Mouse (Mus musculus) lung, adult 2 months (tissue): ENCODE measurements around the gene Lnx1. TPM values are rescaled to one million over a fixed set of nuclear protein-coding genes. Genes with fewer than 3 reads are reported as not detected.
A peak's percentile ranks its signal among the peaks of the same experiment; 100 is the strongest.

Experiments used
- DNase-seq: peaks from one replicate; pipeline ENCODE4 v3.0.0; 2022
- H3K4me1 ChIP-seq: fragments of 200-500 bp; 2 replicates; pipeline ENCODE4 v1.6.1; 2011; ENCODE audit warnings: low read length; ENCODE audit not compliant: control insufficient read depth, insufficient read depth
- H3K4me3 ChIP-seq: fragments of 200-500 bp; replicated peaks from 2 replicates; pipeline ENCODE3; 2011; ENCODE audit warnings: low read depth, mild to moderate bottlenecking, control low read depth, low read length; ENCODE audit errors: extremely low read depth
- CTCF ChIP-seq: fragments of 200-500 bp; IDR thresholded peaks from 2 replicates; pipeline ENCODE4 v1.5.1; 2011; ENCODE audit warnings: mild to moderate bottlenecking, low read length, control low read depth; ENCODE audit not compliant: insufficient read depth
- POLR2A ChIP-seq: fragments of 200-500 bp; IDR thresholded peaks from 2 replicates; pipeline ENCODE4 v1.6.1; 2011; ENCODE audit warnings: low read depth, mild to moderate bottlenecking, control low read depth, low read length, borderline replicate concordance; ENCODE audit errors: extremely low read depth
- WGBS: fragments of 180-500 bp; shearing (Covaris S2); methylation state at CpG from one replicate; pipeline ENCODE4 v1.1.7; 2018; 5-methylcytosine and 5-hydroxymethylcytosine counted together
- polyA plus RNA-seq: library from polyadenylated mRNA; depleted of rRNA; stranded (reverse); fragments of >200 nt; gene quantifications from 2 replicates; pipeline ENCODE4 v1.2.3, GENCODE M21; 2012

The Lnx1 gene
- polyA plus RNA-seq, 1 experiment, result 4.0 TPM

DNA sequence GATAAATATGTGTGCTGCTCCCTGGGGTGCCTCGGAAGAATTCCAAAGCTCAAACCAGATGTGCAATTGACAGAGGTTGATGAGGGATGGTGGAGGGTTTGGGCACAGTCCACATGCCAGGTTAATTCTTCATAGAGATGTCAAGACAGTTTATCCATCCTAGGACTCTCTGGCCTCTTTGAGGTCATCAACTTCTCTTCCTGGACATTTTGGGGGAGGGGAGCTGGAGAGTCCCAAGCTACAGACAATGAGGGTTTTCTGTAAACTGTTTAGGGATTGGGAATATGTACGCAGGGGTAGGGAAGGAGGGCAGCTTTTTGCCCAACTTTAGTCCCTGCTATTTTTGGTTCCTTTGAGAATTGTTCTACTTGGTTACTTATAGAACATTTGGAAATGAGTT lies 60.4 kb downstream of the Lnx1 start:
- 56% methylated on average over 2 of the region's 2 CpGs for WGBS
- no peaks in the 10 kb centered on the region for H3K4me1 ChIP-seq
- DNase-seq, result no peak
- H3K4me3 ChIP-seq, result no peak overlapping the region
- no peak for TF ChIP-seq POLR2A
- no peak for TF ChIP-seq CTCF

DNA sequence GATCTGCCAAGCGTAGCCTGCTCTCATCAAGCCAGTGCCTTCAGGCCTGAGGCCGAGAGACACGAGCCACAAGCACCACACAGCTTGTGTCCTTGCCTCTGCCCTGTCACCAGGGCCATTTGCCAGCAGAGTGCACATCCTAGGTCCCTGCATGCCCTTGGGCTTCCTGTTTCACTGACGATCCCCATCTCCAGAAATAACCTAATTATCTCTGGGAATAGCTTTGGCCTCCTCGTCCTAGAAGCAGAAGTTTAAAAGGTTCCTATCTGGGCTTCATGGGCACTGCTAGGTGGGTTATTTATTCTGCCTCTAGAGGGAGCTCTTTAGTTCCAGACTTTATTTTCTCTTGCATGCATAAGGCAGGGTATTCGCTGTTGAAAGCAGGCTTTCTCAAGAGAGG lies 61.7 kb downstream of the Lnx1 start:
- DNase-seq, result peak; percentile 11
- WGBS, result 42% methylated on average over 6 of the region's 6 CpGs
- no peaks in the 10 kb centered on the region for H3K4me1 ChIP-seq
- H3K4me3 ChIP-seq, result no peak overlapping the region
- no peak for TF ChIP-seq POLR2A
- TF ChIP-seq CTCF, result peak; percentile 11; the same call in 1 of the 2 replicates

GRCm38 (mm10) chr5:74640504-74640903 lies 62.2 kb downstream of the Lnx1 start:
- H3K4me1 ChIP-seq, result no peaks in the 10 kb centered on the region
- no peak for DNase-seq
- TF ChIP-seq CTCF, result no peak
- no peak for TF ChIP-seq POLR2A
- H3K4me3 ChIP-seq, result no peak overlapping the region
- 73% methylated on average over 4 of the region's 4 CpGs for WGBS

- H3K4me1 ChIP-seq, result no peaks in the 10 kb centered on the region
- WGBS, result 79% methylated on average over 6 of the region's 6 CpGs
- TF ChIP-seq POLR2A (no peak), CTCF (no peak)
- DNase-seq, result no peak
- no peak overlapping the region for H3K4me3 ChIP-seq
Observed at GRCm38 (mm10) chr5:74639516-74639915, 63.2 kb downstream of the Lnx1 start.

- WGBS, result 84% methylated on average over 3 of the region's 3 CpGs
- H3K4me1 ChIP-seq, result no peaks in the 10 kb centered on the region
- no peak for TF ChIP-seq POLR2A
- TF ChIP-seq CTCF, result no peak
- no peak overlapping the region for H3K4me3 ChIP-seq
- DNase-seq, result no peak
Observed at GRCm38 (mm10) chr5:74634391-74634790, 68.3 kb downstream of the Lnx1 start.

- WGBS, result 84% methylated on average over 6 of the region's 6 CpGs
- DNase-seq, result no peak
- Histone ChIP-seq H3K4me3 (no peak overlapping the region), H3K4me1 (no peaks in the 10 kb centered on the region)
- TF ChIP-seq POLR2A, result no peak
- TF ChIP-seq CTCF, result no peak
Observed at GRCm38 (mm10) chr5:74633453-74633852, 69.3 kb downstream of the Lnx1 start.

- Histone ChIP-seq H3K4me3 (no peak overlapping the region), H3K4me1 (no peaks in the 10 kb centered on the region)
- no peak for DNase-seq
- no peak for TF ChIP-seq CTCF
- TF ChIP-seq POLR2A, result no peak
- 60% methylated on average over 17 of the region's 17 CpGs for WGBS
Observed at GRCm38 (mm10) chr5:74632369-74633114, 70.2 kb downstream of the Lnx1 start.

DNA sequence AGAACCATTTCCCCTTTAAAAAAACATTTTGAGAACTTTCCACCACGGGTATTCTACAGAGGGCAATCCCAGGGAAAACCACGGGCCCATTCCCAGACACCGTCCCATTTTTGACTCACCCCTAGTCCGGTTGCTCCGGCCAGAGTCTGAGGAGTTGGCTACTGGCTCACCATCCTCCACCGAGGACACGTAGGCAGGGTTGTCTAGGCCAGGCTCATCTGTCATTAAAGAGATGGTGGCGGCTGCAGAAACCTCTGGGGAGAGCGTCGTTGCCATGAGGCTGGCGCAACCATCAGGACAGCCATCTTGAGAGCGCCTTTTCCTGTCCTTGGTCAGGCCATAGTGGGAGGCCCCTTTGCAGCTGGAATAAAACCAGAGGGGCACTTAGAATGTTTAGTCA lies 74.7 kb downstream of the Lnx1 start:
- 85% methylated on average over 12 of the region's 12 CpGs for WGBS
- Histone ChIP-seq H3K4me3 (no peak overlapping the region), H3K4me1 (no peaks in the 10 kb centered on the region)
- TF ChIP-seq CTCF (no peak), POLR2A (no peak)
- no peak for DNase-seq

DNA sequence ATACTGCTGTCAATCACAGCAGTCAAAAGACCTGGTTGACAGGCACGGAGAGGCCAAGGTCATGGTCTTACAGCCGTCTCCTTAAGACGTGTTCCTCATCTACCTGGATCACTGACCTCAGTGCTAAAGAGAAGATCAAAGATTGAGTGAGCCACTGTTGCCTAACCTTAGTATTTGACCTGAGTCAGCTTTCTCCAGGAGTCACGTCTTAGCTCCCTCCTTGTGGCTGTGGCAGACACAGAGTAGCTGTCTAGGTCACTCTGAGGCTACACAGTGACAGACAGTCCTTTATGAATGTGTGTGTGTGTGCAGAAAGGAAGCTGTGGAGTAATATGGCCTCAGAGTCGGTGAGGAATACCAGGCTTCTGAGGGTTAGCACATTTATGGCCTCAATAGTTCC lies 78.3 kb downstream of the Lnx1 start:
- no peak overlapping the region for H3K4me3 ChIP-seq
- 56% methylated on average over 5 of the region's 5 CpGs for WGBS
- TF ChIP-seq CTCF (no peak), POLR2A (no peak)
- no peak for DNase-seq
- H3K4me1 ChIP-seq, result no peaks in the 10 kb centered on the region

- Histone ChIP-seq H3K4me1 (no peaks in the 10 kb centered on the region), H3K4me3 (no peak overlapping the region)
- TF ChIP-seq CTCF (no peak), POLR2A (no peak)
- WGBS, result 92% methylated on average over 14 of the region's 14 CpGs
- DNase-seq, result no peak
Observed at GRCm38 (mm10) chr5:74623316-74624000, 79.3 kb downstream of the Lnx1 start.
